Mouse (Mus musculus) thymus, postnatal 25 days (tissue): ENCODE measurements around the gene Phykpl.

ENCODE experiments used
- DNase-seq: peaks from one replicate; pipeline ENCODE4 v3.0.0; 2022

Gene Phykpl

GRCm38 (mm10) chr11:51646751-51647667, 62.5 kb downstream of the Phykpl start:
- DNase-seq = peak; percentile 48

GRCm38 (mm10) chr11:51648566-51648965, 64.0 kb downstream of the Phykpl start:
- no peak for DNase-seq

GRCm38 (mm10) chr11:51649111-51649888, 64.7 kb downstream of the Phykpl start:
- DNase-seq = peak; percentile 21

DNA sequence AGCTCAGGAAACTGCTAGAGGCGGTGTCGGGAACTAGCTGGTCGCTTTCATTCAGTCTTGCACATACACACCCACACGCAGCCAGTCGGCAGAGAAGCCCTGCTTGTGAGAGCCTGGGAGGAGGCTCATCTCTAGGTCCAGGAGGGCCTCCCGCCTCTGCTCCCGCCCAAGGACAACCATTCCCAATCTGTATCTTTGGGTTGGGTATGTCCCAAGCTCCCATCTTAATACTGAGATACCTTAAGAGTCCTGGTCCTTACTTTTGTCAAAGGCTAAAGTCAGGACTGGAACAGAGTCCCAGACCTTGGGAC, 65.3 kb downstream of the Phykpl start:
- DNase-seq = peak; percentile 42

- peak; percentile 59 for DNase-seq
Measured at GRCm38 (mm10) chr11:51650261-51650660, 65.7 kb downstream of the Phykpl start.

DNA sequence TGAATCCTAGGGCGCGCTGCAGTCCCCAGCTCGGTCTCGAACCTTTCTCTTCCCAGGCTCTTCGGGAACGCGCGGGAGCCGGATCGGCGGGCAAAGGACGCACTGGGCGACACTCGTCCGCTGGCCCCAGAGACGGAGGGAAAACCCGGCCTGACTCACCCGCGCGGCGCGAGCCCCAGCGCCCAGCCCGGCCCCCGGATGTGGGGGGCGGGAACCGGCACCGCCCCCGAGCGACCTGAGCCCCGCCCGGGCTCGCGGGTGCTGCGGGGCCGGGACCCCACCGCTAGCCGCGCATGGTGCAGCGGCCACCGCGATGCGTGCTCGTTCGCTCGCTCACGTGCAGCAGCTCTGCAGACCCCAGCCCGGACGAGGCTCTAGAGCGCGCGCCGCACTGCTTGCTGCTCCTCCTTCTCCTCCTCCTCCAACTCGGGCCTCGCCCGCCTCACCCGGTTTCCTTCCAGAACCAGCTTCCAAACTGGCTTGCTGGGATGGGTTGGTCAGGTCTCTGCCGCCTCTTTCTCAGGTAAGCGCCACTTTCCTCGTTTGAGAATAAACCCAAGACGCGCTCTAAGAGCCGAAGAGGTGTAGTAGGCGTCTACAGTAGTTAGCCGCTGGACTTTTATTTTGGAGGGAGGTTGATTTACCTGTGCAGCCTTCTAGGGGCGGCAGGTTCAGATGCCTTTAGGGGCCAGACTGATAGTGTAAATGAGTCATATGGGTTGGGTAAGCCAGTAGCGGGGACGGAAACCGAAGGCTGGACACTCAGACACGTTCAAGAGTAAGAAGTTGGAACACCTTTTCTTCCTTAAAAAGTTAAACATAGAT, 66.3 kb downstream of the Phykpl start, which contains the start of the genes N4bp3 and D930048N14Rik:
Gene N4bp3 (minus strand): TSS at position 152 of the 825 bp plus-strand sequence.
Gene D930048N14Rik (plus strand): TSS at position 264 of the 825 bp plus-strand sequence.
- peak; percentile 79 for DNase-seq

DNA sequence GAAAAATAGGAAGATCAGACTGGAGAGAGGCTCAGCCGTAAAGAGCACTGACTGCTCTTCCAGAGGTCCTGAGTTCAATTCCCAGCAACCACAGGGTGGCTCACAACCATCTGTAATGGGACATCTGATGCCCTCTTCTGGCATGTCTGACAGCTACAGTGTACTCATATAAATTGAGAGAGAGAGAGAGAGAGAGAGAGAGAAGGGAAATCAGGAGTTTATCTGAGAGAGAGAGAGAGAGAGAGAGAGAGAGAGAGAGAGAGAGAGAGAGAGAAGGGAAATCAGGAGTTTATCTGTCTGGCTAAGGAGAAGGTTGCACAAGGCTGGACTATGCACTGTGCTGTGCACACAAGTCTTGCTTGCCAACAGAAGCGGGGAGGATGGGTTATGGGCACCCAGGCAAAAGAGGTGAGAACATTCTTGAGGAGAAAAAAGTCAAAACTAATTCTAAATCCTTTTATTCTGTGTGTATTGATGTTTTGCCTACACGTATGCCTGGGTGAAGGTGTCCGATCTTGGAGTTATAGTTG, 68.4 kb downstream of the Phykpl start:
- DNase-seq = no peak

DNA sequence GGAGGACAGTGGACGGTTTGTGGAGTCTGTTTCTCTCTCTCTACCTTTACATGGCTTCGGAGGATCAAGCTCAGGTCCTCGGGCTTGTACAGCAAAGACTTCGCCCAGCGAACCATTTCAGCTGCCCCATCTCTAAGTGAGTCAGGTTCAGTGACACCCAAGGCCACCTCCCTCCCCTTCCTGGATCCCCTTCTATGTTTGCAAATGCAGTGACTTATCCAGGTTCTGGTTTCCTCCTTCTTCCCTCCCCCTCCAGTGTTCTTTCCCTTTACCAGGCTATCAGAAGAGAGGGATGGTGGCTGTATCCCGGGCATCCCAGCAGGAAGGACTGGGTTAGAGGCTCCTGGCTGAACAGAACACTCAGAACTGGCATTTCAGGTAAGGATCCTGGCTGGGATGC, 69.2 kb downstream of the Phykpl start:
- no peak for DNase-seq
